Mouse (Mus musculus) MEL (cell line): ENCODE data around the gene Zfp827. TPM values are rescaled to one million over a fixed set of nuclear protein-coding genes. Genes with fewer than 3 reads are reported as not detected.

Experiments used
- DNase-seq: peaks from one replicate; pipeline ENCODE4 v3.0.0; 2011; ENCODE audit warnings: low read depth, low spot score
- H3K27ac ChIP-seq: 2 replicates; pipeline ENCODE4 v1.5.1; 2012; ENCODE audit warnings: low read depth, mild to moderate bottlenecking, control low read depth, low read length, moderate library complexity; ENCODE audit not compliant: control insufficient read depth
- H3K27me3 ChIP-seq, 2 experiments: fragments of 150-350 bp in 1 of 2; sonication (generic) in 1 of 2; 2 replicates each; pipeline ENCODE4 v1.6.1; 2012; ENCODE audit warnings: low read length in 2 of 2, mild to moderate bottlenecking in 2 of 2, improper control_type of control experiment in 1 of 2, moderate library complexity in 1 of 2; ENCODE audit not compliant: insufficient read depth in 2 of 2, control insufficient read depth in 1 of 2
- H3K36me3 ChIP-seq, 2 experiments: 2 replicates each; pipeline ENCODE4 v1.6.1; 2012 to 2014; ENCODE audit warnings: low read length in 2 of 2, improper control_type of control experiment in 1 of 2, inconsistent platforms in 1 of 2, mild to moderate bottlenecking in 1 of 2; ENCODE audit not compliant: insufficient read depth in 2 of 2, control insufficient read depth in 1 of 2
- H3K4me1 ChIP-seq, 2 experiments: fragments of 150-350 bp in 1 of 2; sonication (generic) in 1 of 2; 2 replicates each; pipeline ENCODE4 v1.6.1; 2012; ENCODE audit warnings: low read length in 2 of 2, improper control_type of control experiment in 1 of 2, mild to moderate bottlenecking in 1 of 2; ENCODE audit not compliant: insufficient read depth in 2 of 2, control insufficient read depth in 1 of 2
- H3K4me3 ChIP-seq, 2 experiments: fragments of 150-350 bp in 1 of 2; sonication (generic) in 1 of 2; 2 replicates each; pipeline ENCODE4 v1.5.1; 2012; ENCODE audit warnings: low read depth in 2 of 2, low read length in 2 of 2, mild to moderate bottlenecking in 2 of 2, moderate library complexity in 2 of 2, control low read depth in 1 of 2, improper control_type of control experiment in 1 of 2; ENCODE audit not compliant: control insufficient read depth in 1 of 2, insufficient read depth in 1 of 2
- H3K79me2 ChIP-seq: 2 replicates; pipeline ENCODE4 v1.6.1; 2012; ENCODE audit warnings: mild to moderate bottlenecking, low read length, moderate library complexity; ENCODE audit not compliant: control insufficient read depth, poor library complexity, insufficient read depth
- H3K9ac ChIP-seq: 2 replicates; pipeline ENCODE4 v1.6.1; 2012; ENCODE audit warnings: low read depth, mild to moderate bottlenecking, control low read depth, low read length, moderate library complexity; ENCODE audit not compliant: control insufficient read depth, poor library complexity, severe bottlenecking
- H3K9me3 ChIP-seq: fragments of 150-350 bp; sonication (generic); replicated peaks from 2 replicates; pipeline ENCODE4 v1.6.1; 2012; ENCODE audit warnings: mild to moderate bottlenecking, low read length, improper control_type of control experiment, moderate library complexity; ENCODE audit not compliant: insufficient read depth
- CHD1 ChIP-seq: IDR thresholded peaks from 2 replicates; pipeline ENCODE4 v1.6.1; 2012; ENCODE audit warnings: low read depth, mild to moderate bottlenecking, inconsistent platforms, low read length, improper control_type of control experiment
- CTCF ChIP-seq, 3 experiments: IDR thresholded peaks in 2 of 3; conservative IDR thresholded peaks in 1 of 3; 2 replicates each; pipeline ENCODE4 v1.5.1; 2011 to 2012; ENCODE audit warnings: low read length in 3 of 3, low read depth in 2 of 3, mild to moderate bottlenecking in 2 of 3, improper control_type of control experiment in 1 of 3, inconsistent platforms in 1 of 3, mixed read lengths in 1 of 3, moderate library complexity in 1 of 3; ENCODE audit not compliant: control insufficient read depth in 1 of 3, insufficient read depth in 1 of 3, poor library complexity in 1 of 3, severe bottlenecking in 1 of 3
- ELF1 ChIP-seq: IDR thresholded peaks from 2 replicates; pipeline ENCODE4 v1.6.1; 2014; ENCODE audit warnings: low read depth, mild to moderate bottlenecking, inconsistent platforms, low read length, improper control_type of control experiment, moderate library complexity
- GABPA ChIP-seq: IDR thresholded peaks from 2 replicates; pipeline ENCODE4 v1.6.1; 2012; ENCODE audit warnings: low read depth, mild to moderate bottlenecking, inconsistent platforms, low read length, improper control_type of control experiment, moderate library complexity
- HCFC1 ChIP-seq: IDR thresholded peaks from 2 replicates; pipeline ENCODE4 v1.6.1; 2012; ENCODE audit warnings: low read depth, mild to moderate bottlenecking, inconsistent platforms, low read length, improper control_type of control experiment, moderate library complexity
- MAX ChIP-seq: IDR thresholded peaks from 2 replicates; pipeline ENCODE4 v1.6.1; 2011; ENCODE audit warnings: low read length, improper control_type of control experiment
- MXI1 ChIP-seq: IDR thresholded peaks from 2 replicates; pipeline ENCODE4 v1.6.1; 2011; ENCODE audit warnings: mild to moderate bottlenecking, low read depth, low read length, improper control_type of control experiment
- NELFE ChIP-seq: IDR thresholded peaks from 2 replicates; pipeline ENCODE4 v1.6.1; 2011; ENCODE audit warnings: low read depth, low read length, improper control_type of control experiment
- NRF1 ChIP-seq: IDR thresholded peaks from 2 replicates; pipeline ENCODE4 v1.6.1; 2014; ENCODE audit warnings: low read depth, mild to moderate bottlenecking, inconsistent platforms, low read length, improper control_type of control experiment, moderate library complexity; ENCODE audit not compliant: poor library complexity, insufficient read depth, severe bottlenecking
- POLR2A ChIP-seq, 2 experiments: IDR thresholded peaks; 2 replicates each; pipeline ENCODE4 v1.6.1; 2011 to 2012; ENCODE audit warnings: low read length in 2 of 2, mild to moderate bottlenecking in 2 of 2, control low read depth in 1 of 2, improper control_type of control experiment in 1 of 2, low read depth in 1 of 2, moderate library complexity in 1 of 2; ENCODE audit not compliant: control insufficient read depth in 1 of 2, insufficient read depth in 1 of 2, poor library complexity in 1 of 2
- RCOR1 ChIP-seq: IDR thresholded peaks from 2 replicates; pipeline ENCODE4 v1.6.1; 2012; ENCODE audit warnings: low read depth, mild to moderate bottlenecking, inconsistent platforms, low read length, improper control_type of control experiment
- SIN3A ChIP-seq: IDR thresholded peaks from 2 replicates; pipeline ENCODE4 v1.6.1; 2012; ENCODE audit warnings: low read length, improper control_type of control experiment, inconsistent platforms
- TBP ChIP-seq: IDR thresholded peaks from 2 replicates; pipeline ENCODE4 v1.8.0; 2011; ENCODE audit warnings: low read depth, low read length, improper control_type of control experiment
- TCF12 ChIP-seq: IDR thresholded peaks from 2 replicates; pipeline ENCODE4 v1.6.1; 2014; ENCODE audit warnings: low read depth, mild to moderate bottlenecking, inconsistent platforms, low read length, improper control_type of control experiment, moderate library complexity
- USF1 ChIP-seq: IDR thresholded peaks from 2 replicates; pipeline ENCODE4 v1.6.1; 2014; ENCODE audit warnings: low read depth, mild to moderate bottlenecking, inconsistent platforms, low read length, improper control_type of control experiment, moderate library complexity
- ZKSCAN1 ChIP-seq: IDR thresholded peaks from 2 replicates; pipeline ENCODE4 v1.6.1; 2012; ENCODE audit warnings: low read depth, mild to moderate bottlenecking, inconsistent platforms, low read length, improper control_type of control experiment, moderate library complexity
- polyA plus RNA-seq, 2 experiments: library from polyadenylated mRNA; stranded (reverse) in 1 of 2; unstranded in 1 of 2; fragments of >175 nt in 1 of 2; fragments of >200 nt in 1 of 2; gene quantifications; 2 replicates each; pipeline versions ENCODE4 v1.2.1 to v1.2.4; 2012; ENCODE audit warnings: low replicate concordance in 2 of 2, low read depth in 1 of 2; ENCODE audit not compliant: insufficient read length in 2 of 2, insufficient read depth in 1 of 2, missing spikeins in 1 of 2
- total RNA-seq: library from RNA; depleted of rRNA; stranded (reverse); fragments of 300-350 nt; gene quantifications from 2 replicates; pipeline ENCODE4 v1.2.3, GENCODE M21; 2012

Zfp827 gene
- total and polyA plus RNA-seq, 3 experiments = not detected

DNA sequence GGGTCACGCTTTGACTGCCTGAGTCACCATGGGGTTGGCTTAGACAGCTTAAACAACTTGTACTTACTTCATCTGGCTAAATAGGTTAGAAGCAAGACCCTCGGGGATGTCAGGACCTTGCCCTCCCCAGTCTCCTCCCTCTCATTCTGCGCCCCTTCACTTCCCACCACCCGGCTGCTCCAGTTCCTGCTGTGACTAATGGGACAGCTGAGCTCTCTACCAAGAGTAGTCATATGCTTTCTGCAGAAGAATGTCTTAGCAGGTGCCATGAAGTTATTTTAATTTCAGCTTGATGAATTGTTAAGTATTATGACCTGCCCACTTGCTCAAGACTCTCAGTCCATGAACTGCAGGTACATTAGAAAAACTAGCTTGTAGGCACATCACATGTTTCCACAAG lies 168.2 kb downstream of the Zfp827 start:
- Histone ChIP-seq H3K9ac (no peak overlapping the region), H3K9me3 (no peaks in the 10 kb centered on the region), H3K4me1 (no peaks in the 10 kb centered on the region)
- TF ChIP-seq GABPA (no peak), ZKSCAN1 (no peak), POLR2A (IDR thresholded peaks at IDR 0.05; ENCODE audit: control insufficient read depth in 1 of 2, insufficient read depth in 1 of 2, low read depth in 1 of 2, low read length in 2 of 2, poor library complexity in 1 of 2) (no peak), USF1 (no peak), HCFC1 (no peak), MAX (no peak), NRF1 (no peak), ELF1 (no peak), TBP (no peak), MXI1 (no peak), NELFE (no peak), CTCF (IDR thresholded peaks at IDR 0.05 in 2 of 3, conservative IDR thresholded peaks at IDR 0.05 in 1 of 3; ENCODE audit: control insufficient read depth in 1 of 3, insufficient read depth in 1 of 3, low read depth in 2 of 3, low read length in 3 of 3, poor library complexity in 1 of 3, severe bottlenecking in 1 of 3) (no peak), TCF12 (no peak), CHD1 (no peak), RCOR1 (no peak)
- TF ChIP-seq, all 39 proteins: peak for 0
- DNase-seq = no peak
- H3K27me3 ChIP-seq = no peaks in the 10 kb centered on the region
- H3K79me2 ChIP-seq = no peaks in the 10 kb centered on the region
- H3K4me3 ChIP-seq = no peak overlapping the region
- no peak overlapping the region for H3K27ac ChIP-seq
- no peaks in the 10 kb centered on the region for H3K36me3 ChIP-seq

DNA sequence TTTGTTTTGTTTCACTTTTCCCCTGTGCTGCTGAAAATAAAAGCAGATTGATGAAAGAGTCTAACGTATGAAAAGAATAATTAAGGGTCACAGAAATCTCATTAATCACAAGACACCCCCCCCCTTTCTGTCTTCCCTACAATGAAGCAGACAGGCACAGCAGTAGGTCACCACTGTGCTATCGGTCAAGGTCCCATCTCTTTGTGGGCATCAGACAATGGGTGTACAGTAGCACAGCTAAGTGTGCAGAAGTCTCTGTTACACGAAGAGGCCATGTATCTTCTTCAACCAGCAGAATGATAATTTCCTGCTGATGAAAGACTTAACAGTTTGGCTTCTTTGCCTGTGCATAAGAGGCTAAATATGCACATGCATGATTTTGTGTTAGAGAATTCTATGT lies 170.4 kb downstream of the Zfp827 start:
- Histone ChIP-seq H3K4me3 (no peak overlapping the region), H3K36me3 (no peaks in the 10 kb centered on the region), H3K4me1 (no peaks in the 10 kb centered on the region), H3K79me2 (no peaks in the 10 kb centered on the region), H3K27ac (no peak overlapping the region), H3K9me3 (no peaks in the 10 kb centered on the region), H3K9ac (no peak overlapping the region), H3K27me3 (no peaks in the 10 kb centered on the region)
- TF ChIP-seq RCOR1 = no peak
- DNase-seq = no peak

DNA sequence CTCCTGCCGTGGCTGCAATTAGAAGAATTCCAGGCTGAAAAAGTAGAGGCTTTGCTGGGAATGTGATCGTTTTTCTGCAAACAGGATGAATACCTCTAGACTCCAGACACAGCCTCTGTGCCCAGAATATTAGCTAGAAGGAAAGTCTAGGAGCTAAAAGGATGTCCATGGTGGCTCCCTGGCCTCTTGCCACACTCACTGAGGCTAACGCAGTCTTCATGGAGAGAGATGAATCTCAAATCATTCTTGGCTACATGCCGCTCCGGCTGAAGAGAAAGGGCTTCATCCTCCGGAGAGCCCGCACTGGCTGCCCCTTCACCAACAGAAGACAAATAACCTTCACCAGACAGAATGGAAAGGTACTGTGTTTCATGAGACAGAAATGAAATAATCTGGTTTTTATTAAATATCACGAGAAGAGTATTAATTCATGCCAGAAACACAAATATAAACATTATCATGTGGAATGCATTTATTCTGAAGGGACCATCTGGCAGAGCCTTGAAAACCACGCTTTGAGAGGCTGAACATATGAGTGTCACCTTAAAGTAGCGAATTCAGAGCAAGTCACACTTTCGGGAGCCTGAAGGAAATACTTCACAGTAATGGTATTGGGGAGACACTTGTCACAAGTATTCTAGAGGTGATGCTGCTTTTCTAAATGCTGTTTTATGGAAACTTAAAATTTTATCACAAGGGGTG lies 173.4 kb downstream of the Zfp827 start:
- TF ChIP-seq SIN3A = no peak
- no peak for TF ChIP-seq USF1
- no peak for TF ChIP-seq HCFC1
- H3K36me3 ChIP-seq = no peaks in the 10 kb centered on the region
- no peaks in the 10 kb centered on the region for H3K27me3 ChIP-seq
- no peaks in the 10 kb centered on the region for H3K79me2 ChIP-seq
- H3K4me3 ChIP-seq = no peak overlapping the region
- no peaks in the 10 kb centered on the region for H3K9me3 ChIP-seq
- no peak overlapping the region for H3K9ac ChIP-seq
- no peaks in the 10 kb centered on the region for H3K4me1 ChIP-seq
- DNase-seq = no peak
- H3K27ac ChIP-seq = no peak overlapping the region
